Mouse (Mus musculus) bone marrow macrophage, adult 2 months (primary cell): ENCODE data around the gene Ctxn1. TPM values are rescaled to one million over a fixed set of nuclear protein-coding genes. Genes with fewer than 3 reads are reported as not detected.
"Not testable (repeated sequence)": the region's sequence is repeated elsewhere in the genome, so short reads cannot be mapped to it uniquely, and the experiment has no call there.

Experiments used
- H3K27ac ChIP-seq: 2 replicates; pipeline ENCODE4 v1.5.1; 2012; ENCODE audit warnings: low read depth, low read length; ENCODE audit not compliant: insufficient read depth
- H3K4me1 ChIP-seq: 2 replicates; pipeline ENCODE4 v1.6.1; 2012; ENCODE audit warnings: low read length; ENCODE audit not compliant: control insufficient read depth, insufficient read depth
- H3K4me3 ChIP-seq: 2 replicates; pipeline ENCODE4 v1.5.1; 2012; ENCODE audit warnings: mild to moderate bottlenecking, low read length, moderate library complexity; ENCODE audit not compliant: insufficient read depth
- CTCF ChIP-seq: IDR thresholded peaks from 2 replicates; pipeline ENCODE4 v1.5.1; 2012; ENCODE audit warnings: low read depth, mild to moderate bottlenecking, low read length, moderate library complexity
- POLR2A ChIP-seq: IDR thresholded peaks from 2 replicates; pipeline ENCODE4 v1.6.1; 2012; ENCODE audit warnings: mild to moderate bottlenecking, low read depth, low read length, borderline replicate concordance
- polyA plus RNA-seq: library from polyadenylated mRNA; stranded (reverse); fragments of >200 nt; gene quantifications from 2 replicates; pipeline ENCODE4 v1.2.4, GENCODE M21; 2012; ENCODE audit not compliant: missing spikeins, insufficient read depth, insufficient read length

Gene Ctxn1
- polyA plus RNA-seq, 1 experiment, result 0.76 TPM

- H3K4me3 ChIP-seq, result no peak overlapping the region
- H3K4me1 ChIP-seq, result peaks cover 14% of the 10 kb centered on the region
- TF ChIP-seq CTCF (no peak), POLR2A (no peak)
- H3K27ac ChIP-seq, result no peak overlapping the region
Observed at GRCm38 (mm10) chr8:4265160-4265914, 6.3 kb upstream of the Ctxn1 start.

- TF ChIP-seq POLR2A (no peak), CTCF (no peak)
- Histone ChIP-seq H3K4me3 (no peak overlapping the region), H3K27ac (peak overlapping the region; percentile 38), H3K4me1 (peaks cover 18% of the 10 kb centered on the region)
Observed at GRCm38 (mm10) chr8:4263105-4263791, 4.2 kb upstream of the Ctxn1 start.

DNA sequence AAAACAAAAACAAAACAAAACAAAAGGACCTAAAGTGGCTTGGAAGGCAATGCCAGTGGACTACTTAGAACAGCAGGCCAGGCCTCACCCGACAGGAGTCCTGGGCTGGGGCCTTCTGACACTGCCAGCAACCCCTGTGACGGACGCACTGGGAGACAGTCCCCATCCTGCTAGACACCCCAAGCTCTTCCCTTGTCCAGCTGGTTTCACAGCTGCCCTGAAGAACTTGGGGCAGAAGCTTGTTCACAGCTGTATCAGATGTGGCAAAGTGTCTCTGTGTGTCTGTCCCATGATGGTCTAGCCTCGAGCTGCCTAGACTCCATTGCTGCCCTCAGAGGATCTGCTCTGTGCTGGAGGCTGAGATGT lies 714 bp upstream of the Ctxn1 start:
- no peak for TF ChIP-seq CTCF
- no peak for TF ChIP-seq POLR2A
- Histone ChIP-seq H3K27ac (no peak overlapping the region), H3K4me1 (peaks cover 18% of the 10 kb centered on the region), H3K4me3 (no peak overlapping the region)

DNA sequence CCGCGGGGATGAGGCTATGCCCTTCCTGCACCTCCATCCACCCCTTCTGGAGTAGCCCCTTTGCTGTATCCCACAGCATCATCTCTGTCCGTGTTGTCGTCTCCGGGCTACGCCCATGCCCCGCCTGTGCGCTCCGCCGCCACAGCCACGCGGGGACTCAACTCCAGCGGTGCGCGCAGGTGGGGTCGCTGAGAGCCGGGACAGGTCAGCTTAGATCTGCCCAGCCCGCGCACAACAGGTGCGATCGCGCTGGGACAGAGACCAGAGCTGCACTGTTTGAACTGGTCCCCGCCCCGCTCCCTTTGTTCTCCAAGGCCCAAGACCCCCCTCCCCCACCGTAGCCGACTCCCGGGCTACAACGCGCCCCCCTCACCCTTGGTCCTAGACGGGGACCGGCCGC lies 396 bp downstream of the Ctxn1 start:
- TF ChIP-seq CTCF (no peak), POLR2A (no peak)
- peak overlapping the region; percentile 52 for H3K4me3 ChIP-seq
- no peak overlapping the region for H3K27ac ChIP-seq
- H3K4me1 ChIP-seq, result peaks cover 15% of the 10 kb centered on the region

GRCm38 (mm10) chr8:4258233-4258632 lies 841 bp downstream of the Ctxn1 start:
- Histone ChIP-seq H3K4me3 (peak overlapping the region; percentile 52), H3K27ac (no peak overlapping the region), H3K4me1 (peaks cover 12% of the 10 kb centered on the region)
- no peak for TF ChIP-seq POLR2A
- TF ChIP-seq CTCF, result peak; percentile 71

GRCm38 (mm10) chr8:4257350-4257749 lies 1.7 kb downstream of the Ctxn1 start:
- H3K4me1 ChIP-seq, result peaks cover 12% of the 10 kb centered on the region
- no peak overlapping the region for H3K4me3 ChIP-seq
- no peak overlapping the region for H3K27ac ChIP-seq
- TF ChIP-seq POLR2A, result no peak
- no peak for TF ChIP-seq CTCF

GRCm38 (mm10) chr8:4256911-4257310 lies 2.2 kb downstream of the Ctxn1 start:
- no peak overlapping the region for H3K27ac ChIP-seq
- H3K4me1 ChIP-seq, result peaks cover 16% of the 10 kb centered on the region
- no peak for TF ChIP-seq CTCF
- TF ChIP-seq POLR2A, result no peak
- H3K4me3 ChIP-seq, result no peak overlapping the region

GRCm38 (mm10) chr8:4255471-4255870 lies 3.6 kb downstream of the Ctxn1 start:
- H3K27ac ChIP-seq, result not testable (repeated sequence)

GRCm38 (mm10) chr8:4254001-4254400 lies 5.1 kb downstream of the Ctxn1 start:
- no peak overlapping the region for H3K27ac ChIP-seq
- TF ChIP-seq POLR2A (no peak), CTCF (no peak)
- peaks cover 18% of the 10 kb centered on the region for H3K4me1 ChIP-seq
- H3K4me3 ChIP-seq, result no peak overlapping the region

More at GRCm38 (mm10) chr8:4255471-4255870, 3.6 kb downstream of the Ctxn1 start:
- peaks cover 22% of the 10 kb centered on the region for H3K4me1 ChIP-seq
- H3K4me3 ChIP-seq, result not testable (repeated sequence)
